Mouse (Mus musculus) splenic B cell, adult 2 months (primary cell): ENCODE data around the gene Pde6h.

Experiments
- DNase-seq: peaks from one replicate; pipeline ENCODE4 v3.0.0-alpha.2; 2011; ENCODE audit warnings: low read depth, low spot score
- H3K27me3 ChIP-seq: 2 replicates; pipeline ENCODE4 v1.6.1; 2012; ENCODE audit warnings: mild to moderate bottlenecking, low read length, moderate library complexity, mixed read lengths; ENCODE audit not compliant: control insufficient read depth, poor library complexity, insufficient read depth, severe bottlenecking
- H3K36me3 ChIP-seq: 2 replicates; pipeline ENCODE4 v1.6.1; 2012; ENCODE audit warnings: mild to moderate bottlenecking, low read length, moderate library complexity, mixed read lengths; ENCODE audit not compliant: control insufficient read depth, poor library complexity, insufficient read depth, severe bottlenecking

Gene Pde6h

GRCm38 (mm10) chr6:136996336-136996735 lies 72.7 kb downstream of the Pde6h start:
- Histone ChIP-seq H3K27me3 (no peaks in the 10 kb centered on the region), H3K36me3 (no peaks in the 10 kb centered on the region)
- no peak for DNase-seq

- no peaks in the 10 kb centered on the region for H3K36me3 ChIP-seq
- no peak for DNase-seq
- no peaks in the 10 kb centered on the region for H3K27me3 ChIP-seq
Measured at GRCm38 (mm10) chr6:136998181-136998580, 74.5 kb downstream of the Pde6h start.

GRCm38 (mm10) chr6:136999009-136999408 lies 75.4 kb downstream of the Pde6h start:
- no peaks in the 10 kb centered on the region for H3K36me3 ChIP-seq
- DNase-seq = no peak

GRCm38 (mm10) chr6:136999707-137000446 lies 76.2 kb downstream of the Pde6h start:
- no peaks in the 10 kb centered on the region for H3K27me3 ChIP-seq
- DNase-seq = peak; percentile 42

More at GRCm38 (mm10) chr6:136999009-136999408, 75.4 kb downstream of the Pde6h start:
- H3K27me3 ChIP-seq = no peaks in the 10 kb centered on the region

GRCm38 (mm10) chr6:137000706-137001105 lies 77.1 kb downstream of the Pde6h start:
- H3K27me3 ChIP-seq = no peaks in the 10 kb centered on the region
- DNase-seq = no peak

More at GRCm38 (mm10) chr6:136999707-137000446, 76.2 kb downstream of the Pde6h start:
- no peaks in the 10 kb centered on the region for H3K36me3 ChIP-seq

GRCm38 (mm10) chr6:137001267-137002168 lies 77.9 kb downstream of the Pde6h start:
- Histone ChIP-seq H3K27me3 (no peaks in the 10 kb centered on the region), H3K36me3 (no peaks in the 10 kb centered on the region)
- peak; percentile 12 for DNase-seq

More at GRCm38 (mm10) chr6:137000706-137001105, 77.1 kb downstream of the Pde6h start:
- no peaks in the 10 kb centered on the region for H3K36me3 ChIP-seq

GRCm38 (mm10) chr6:137002169-137002514 lies 78.5 kb downstream of the Pde6h start:
- H3K27me3 ChIP-seq = no peaks in the 10 kb centered on the region
- no peak for DNase-seq
- H3K36me3 ChIP-seq = no peaks in the 10 kb centered on the region

GRCm38 (mm10) chr6:137004359-137004758 lies 80.7 kb downstream of the Pde6h start:
- no peaks in the 10 kb centered on the region for H3K36me3 ChIP-seq
- no peak for DNase-seq
- no peaks in the 10 kb centered on the region for H3K27me3 ChIP-seq

GRCm38 (mm10) chr6:137011187-137011586 lies 87.6 kb downstream of the Pde6h start:
- Histone ChIP-seq H3K36me3 (no peaks in the 10 kb centered on the region), H3K27me3 (no peaks in the 10 kb centered on the region)
- DNase-seq = peak; percentile 47

- no peak for DNase-seq
- no peaks in the 10 kb centered on the region for H3K27me3 ChIP-seq
Measured at GRCm38 (mm10) chr6:137014346-137014745, 90.7 kb downstream of the Pde6h start.

GRCm38 (mm10) chr6:137017216-137017973 lies 93.8 kb downstream of the Pde6h start:
- DNase-seq = no peak
- no peaks in the 10 kb centered on the region for H3K36me3 ChIP-seq
- H3K27me3 ChIP-seq = no peaks in the 10 kb centered on the region

More at GRCm38 (mm10) chr6:137014346-137014745, 90.7 kb downstream of the Pde6h start:
- no peaks in the 10 kb centered on the region for H3K36me3 ChIP-seq
